Mouse (Mus musculus): ENCODE results near the gene Srcap. TPM values are rescaled to one million over a fixed set of nuclear protein-coding genes. Genes with fewer than 3 reads are reported as not detected.

The Srcap gene
- total RNA-seq (2014; fragmentation: Nextera tagmentation) (126 and 170 TPM in 2 replicates), total RNA-seq (2017) (21.9 and 22.7 TPM in 2 replicates)

DNA sequence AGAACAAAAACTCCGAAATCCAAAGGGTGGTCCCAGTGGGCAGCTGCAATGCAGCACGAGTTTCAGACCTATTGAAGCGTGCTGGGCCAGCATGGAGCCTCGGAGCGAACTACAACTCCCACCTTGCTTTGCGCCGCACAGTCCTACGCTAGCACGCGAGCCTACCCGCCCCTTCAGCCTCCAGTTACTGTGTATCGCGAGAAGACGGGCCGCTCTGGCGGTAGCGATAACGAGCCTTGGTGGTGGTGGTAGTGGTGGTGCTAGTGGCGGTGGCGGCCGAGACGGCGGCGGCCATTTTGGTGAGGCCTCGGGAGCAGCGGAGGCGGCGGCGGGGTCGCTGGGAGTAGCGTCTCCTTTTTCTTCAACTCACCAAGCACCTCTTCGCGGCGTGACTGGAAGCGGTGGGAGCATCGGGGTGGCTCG, at the start of gene Srcap:
Gene Srcap (plus strand): TSS at position 176 of the 423 bp plus-strand sequence.
- peak; percentile 97 for ATAC-seq (replicated peaks; ENCODE audit: low FRiP score, low TSS enrichment, poor library complexity, severe bottlenecking)

DNA sequence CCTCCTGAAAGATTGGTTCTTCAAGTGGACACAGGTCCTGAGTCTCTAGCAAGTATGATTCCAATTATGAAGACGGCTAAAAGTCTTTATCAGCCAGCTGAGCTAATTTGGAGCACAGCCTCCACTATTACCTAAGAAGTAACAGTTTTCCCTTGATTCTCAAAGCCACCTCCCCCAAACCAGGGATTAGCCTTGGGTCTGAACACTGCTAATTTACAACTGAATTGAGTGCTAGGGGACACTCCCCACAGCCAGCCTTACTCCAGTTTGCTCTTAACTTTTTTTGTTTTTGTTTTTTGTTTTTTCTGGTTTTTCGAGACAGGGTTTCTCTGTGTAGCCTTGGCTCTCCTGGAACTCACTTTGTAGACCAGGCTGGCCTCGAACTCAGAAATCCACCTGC, 46.6 kb upstream of the Srcap start:
- no peak for ATAC-seq (replicated peaks; ENCODE audit: low FRiP score, low TSS enrichment, poor library complexity, severe bottlenecking)

- peak; percentile 71 for ATAC-seq (replicated peaks; ENCODE audit: low FRiP score, low TSS enrichment, poor library complexity, severe bottlenecking)
Observed at GRCm38 (mm10) chr7:127465670-127466069, 46.1 kb upstream of the Srcap start.

DNA sequence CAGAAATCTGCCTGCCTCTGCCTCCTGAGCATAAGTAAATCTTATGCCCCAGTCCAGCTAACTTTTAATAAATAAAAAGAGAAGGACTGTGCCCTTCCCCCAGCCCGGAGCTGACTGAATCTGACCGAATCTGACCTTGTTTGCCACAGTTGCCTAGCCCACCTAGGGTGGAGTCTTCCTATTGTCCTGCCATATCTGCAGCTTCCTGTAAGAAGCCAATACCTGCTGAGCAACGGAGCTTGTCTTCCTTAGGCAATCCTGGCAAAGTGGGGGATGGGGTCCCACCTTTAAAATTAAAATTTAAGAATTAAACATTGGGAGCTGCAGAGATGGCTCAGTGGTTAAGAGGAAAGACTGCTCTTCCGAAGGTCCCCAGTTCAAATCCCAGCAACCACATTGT, 45.2 kb upstream of the Srcap start:
- no peak for ATAC-seq (replicated peaks; ENCODE audit: low FRiP score, low TSS enrichment, poor library complexity, severe bottlenecking)

DNA sequence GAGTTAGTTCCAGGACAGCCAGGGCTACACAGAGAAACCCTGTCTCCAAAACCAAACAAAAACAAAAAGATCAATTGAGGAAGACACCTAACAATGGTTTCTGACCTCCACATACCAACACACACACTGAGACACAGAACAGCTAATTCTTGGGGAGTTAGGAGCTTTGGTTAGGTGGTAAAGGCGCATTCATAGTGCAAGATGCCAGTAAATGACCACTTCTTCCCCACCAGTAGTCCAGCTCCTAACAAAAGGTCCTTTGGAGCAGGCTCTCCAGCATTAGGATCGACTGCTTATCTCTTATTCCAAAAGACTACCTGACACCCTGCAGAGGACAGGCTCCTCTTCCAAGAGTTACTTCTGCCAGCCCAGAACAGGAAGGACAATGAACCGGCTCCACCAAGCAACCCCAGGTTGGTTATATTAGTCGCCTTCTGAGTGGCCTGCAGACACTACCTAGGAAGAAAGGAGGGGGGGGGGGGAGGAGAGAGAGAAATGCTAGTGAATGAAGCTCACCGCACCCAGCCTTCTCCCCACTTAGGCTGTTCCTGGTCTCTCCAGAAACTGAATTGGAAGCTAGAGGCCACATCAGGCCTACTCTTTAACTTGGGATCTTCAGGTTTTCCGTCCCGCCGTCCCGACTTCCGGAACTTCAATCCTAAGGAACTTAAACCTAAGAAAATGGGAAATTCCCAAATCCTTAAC, 41.6 kb upstream of the Srcap start:
- 0 out of 2 replicates have a peak, but pooled peaks have one; percentile 27 for ATAC-seq (replicated peaks; ENCODE audit: low FRiP score, low TSS enrichment, poor library complexity, severe bottlenecking)

- peak; percentile 85 for ATAC-seq (replicated peaks; ENCODE audit: low FRiP score, low TSS enrichment, poor library complexity, severe bottlenecking)
Observed at GRCm38 (mm10) chr7:127470743-127471645, 40.8 kb upstream of the Srcap start.

- peak; percentile 18; the same call in 1 of the 2 replicates for ATAC-seq (replicated peaks; ENCODE audit: low FRiP score, low TSS enrichment, poor library complexity, severe bottlenecking)
Observed at GRCm38 (mm10) chr7:127471646-127472010, 40.2 kb upstream of the Srcap start.

DNA sequence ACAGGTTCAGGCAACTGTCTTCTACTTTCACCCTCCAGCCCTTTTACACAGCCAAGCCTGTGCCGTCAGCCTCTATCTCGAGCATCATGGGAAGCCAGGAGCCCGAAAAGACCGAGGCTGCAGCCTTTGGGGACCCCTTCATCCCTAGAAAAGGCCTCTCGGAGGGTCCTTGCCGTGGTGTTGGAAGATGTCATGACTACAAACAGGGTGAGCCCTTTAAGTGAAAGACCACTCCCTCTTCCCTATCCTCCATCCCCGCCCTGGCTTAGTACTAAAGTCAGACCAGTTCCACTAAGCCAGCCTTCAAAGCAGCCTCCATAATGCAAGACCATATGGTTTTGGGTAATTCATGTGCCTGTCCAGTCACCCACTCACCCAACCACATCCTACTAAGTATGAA, 39.7 kb upstream of the Srcap start:
- ATAC-seq (replicated peaks; ENCODE audit: low FRiP score, low TSS enrichment, poor library complexity, severe bottlenecking) = no peak

DNA sequence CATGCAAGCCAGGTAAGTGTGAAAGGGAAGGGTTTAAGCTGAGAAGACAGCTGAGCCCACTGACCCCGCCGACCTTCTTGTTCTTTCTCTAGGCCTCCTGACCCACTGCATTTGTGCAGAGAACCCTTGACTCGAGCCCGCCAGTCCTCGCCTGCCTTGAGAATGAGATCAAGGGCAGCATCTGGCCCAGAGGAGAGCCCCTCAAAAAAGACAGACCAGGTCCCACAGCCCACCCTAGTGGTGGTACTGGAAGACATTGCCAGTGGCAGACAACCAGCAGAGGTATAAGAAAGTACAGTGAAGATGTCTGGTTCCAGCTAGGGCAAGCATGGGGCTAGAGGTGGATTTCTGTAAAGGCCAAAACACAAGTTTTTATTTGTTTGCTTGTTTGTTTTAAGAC, 38.1 kb upstream of the Srcap start:
- no peak for ATAC-seq (replicated peaks; ENCODE audit: low FRiP score, low TSS enrichment, poor library complexity, severe bottlenecking)

DNA sequence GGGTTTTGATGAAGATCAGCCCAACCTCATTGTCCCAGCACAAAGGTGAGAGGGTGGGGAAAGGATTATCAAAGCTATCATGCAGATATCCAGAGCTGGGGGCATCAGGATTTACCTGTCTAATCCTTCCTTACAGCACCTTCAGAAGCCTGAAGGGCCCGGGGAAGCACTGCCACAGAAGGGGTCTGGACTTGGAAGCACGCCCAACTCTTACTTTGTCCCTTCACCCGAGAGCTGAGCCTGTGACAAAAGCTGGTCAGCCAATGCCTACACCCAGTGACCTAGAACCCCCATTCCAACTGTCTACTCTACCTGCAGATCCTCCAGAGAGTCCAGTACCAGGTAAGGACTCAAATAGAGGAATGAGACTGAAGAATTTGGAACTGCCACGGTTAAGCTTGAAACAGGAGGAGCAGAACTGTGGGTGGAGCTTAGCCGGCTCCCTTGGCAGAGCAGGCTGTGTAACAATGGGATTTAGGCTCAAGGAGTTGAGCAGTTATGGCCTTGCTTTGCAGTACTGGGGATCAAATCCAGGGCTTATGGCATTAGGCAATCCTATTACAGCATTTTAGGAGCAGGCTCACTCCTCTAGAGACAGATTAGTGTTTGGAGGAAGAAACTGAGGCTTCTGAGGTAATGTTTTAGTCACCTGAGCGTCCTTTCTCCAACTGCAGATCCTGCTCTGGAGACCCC, 37.3 kb upstream of the Srcap start:
- no peak for ATAC-seq (replicated peaks; ENCODE audit: low FRiP score, low TSS enrichment, poor library complexity, severe bottlenecking)

GRCm38 (mm10) chr7:127475186-127475740, 36.5 kb upstream of the Srcap start:
- ATAC-seq (replicated peaks; ENCODE audit: low FRiP score, low TSS enrichment, poor library complexity, severe bottlenecking) = no peak

- no peak for ATAC-seq (replicated peaks; ENCODE audit: low FRiP score, low TSS enrichment, poor library complexity, severe bottlenecking)
Observed at GRCm38 (mm10) chr7:127476336-127476735, 35.4 kb upstream of the Srcap start.

DNA sequence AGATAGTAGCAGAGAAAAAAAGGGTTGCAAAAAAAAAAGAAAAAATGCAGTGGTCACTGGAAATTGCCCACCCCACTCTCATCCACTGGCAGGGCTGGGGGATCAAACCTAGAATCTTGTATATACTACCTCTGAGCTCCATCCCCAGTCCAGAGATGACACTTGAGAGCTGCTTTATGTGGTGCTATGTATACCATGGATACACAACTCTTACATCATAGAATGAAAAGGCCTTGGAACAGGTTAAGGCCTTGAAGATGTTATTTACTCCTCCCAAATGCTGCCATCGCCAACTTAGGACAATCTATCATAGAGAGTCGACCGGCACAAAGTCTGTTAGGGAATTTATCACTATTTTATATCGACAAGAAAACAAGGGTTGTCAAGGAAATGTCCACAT, 34.9 kb upstream of the Srcap start:
- ATAC-seq (replicated peaks; ENCODE audit: low FRiP score, low TSS enrichment, poor library complexity, severe bottlenecking) = no peak

DNA sequence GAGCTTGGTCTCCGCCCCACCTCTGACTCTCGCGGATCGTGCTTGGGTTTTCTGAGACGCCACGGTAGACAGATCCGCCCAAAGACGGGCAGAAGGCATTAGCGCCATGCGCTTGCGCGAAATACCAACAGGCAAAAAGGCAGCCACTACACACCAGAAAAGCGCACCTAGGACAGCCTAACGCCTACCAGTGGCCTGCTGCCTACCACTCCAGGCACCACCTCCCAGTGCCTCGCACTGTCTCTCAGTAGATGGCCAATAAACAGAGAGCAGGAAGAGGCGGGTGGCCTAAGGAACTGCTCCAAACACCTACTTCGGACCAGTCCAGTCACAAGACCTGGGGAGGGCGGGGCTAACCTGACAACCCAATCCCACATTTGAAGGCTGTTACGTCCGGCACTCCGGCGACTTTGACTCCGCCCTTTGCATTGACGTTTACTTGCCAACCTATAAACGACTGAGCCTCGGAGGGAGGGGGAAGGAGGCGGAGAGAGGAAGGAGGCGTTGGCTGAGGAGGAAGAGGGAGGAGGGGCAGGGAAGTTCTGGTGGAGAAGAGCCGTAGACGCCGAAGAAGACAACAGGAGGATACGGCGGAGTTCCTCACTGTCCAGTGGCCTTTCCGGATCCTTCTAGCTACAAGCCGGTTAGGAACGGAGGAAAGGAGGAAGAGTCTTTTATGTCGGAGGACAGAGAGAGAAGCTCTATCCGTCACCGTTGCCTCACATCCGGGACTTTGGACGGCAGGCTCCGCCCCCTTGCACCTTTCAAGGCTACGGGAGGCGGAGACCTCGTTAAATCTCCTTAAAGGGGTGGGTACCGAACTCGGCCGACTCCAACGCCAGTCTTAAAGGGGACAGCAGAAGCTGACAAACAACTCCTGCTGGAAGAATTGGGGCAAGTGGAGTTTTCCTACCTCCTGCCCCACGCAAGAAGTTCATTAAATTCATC, 33.8 kb upstream of the Srcap start:
- ATAC-seq (replicated peaks; ENCODE audit: low FRiP score, low TSS enrichment, poor library complexity, severe bottlenecking) = peak; percentile 88

GRCm38 (mm10) chr7:127478635-127479317, 33.0 kb upstream of the Srcap start, which contains the start of gene Fbrs:
Gene Fbrs (plus strand): TSS chr7:127479199.
- peak; percentile 41 for ATAC-seq (replicated peaks; ENCODE audit: low FRiP score, low TSS enrichment, poor library complexity, severe bottlenecking)

DNA sequence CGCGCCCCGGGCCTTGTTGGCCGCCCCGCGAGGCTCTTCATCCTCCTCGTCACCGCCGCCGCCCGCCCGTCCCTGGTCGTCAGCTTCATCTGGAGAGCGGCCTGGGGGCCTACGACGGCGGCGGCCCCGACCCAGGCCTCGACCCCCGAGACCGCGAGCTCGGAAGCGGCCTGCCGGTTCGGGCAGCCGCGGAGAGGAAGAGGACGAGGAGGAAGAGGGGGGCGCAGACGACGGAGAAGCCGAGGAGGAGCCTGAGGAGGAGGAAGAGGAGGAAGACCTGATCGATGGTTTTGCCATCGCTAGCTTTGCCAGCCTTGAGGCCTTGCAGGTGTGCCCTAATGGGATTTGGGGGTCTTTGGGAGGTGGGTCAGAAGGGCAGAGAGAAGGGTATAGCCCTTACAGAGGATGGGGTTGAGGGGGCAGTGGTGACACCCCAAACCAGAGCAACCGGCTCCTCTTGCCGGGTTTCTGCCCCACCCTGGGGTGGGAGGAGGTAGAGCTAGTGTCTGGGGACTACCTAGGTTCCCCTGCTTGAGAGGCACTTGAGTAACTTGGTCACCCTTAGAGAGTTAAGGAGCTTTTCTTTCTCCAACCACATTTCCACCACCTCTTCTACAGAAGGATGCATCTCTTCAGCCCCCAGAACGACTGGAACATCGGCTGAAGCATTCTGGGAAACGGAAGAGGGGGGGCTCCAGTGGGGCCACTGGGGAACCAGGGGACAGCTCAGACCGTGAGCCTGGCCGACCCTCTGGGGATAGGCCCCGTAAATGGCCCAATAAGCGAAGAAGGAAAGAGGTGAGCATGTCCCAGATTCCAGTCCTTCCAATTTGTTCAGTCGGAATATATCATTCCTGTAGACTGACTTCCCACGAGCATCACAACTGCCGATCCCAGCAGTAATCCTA, 32.2 kb upstream of the Srcap start:
- no peak for ATAC-seq (replicated peaks; ENCODE audit: low FRiP score, low TSS enrichment, poor library complexity, severe bottlenecking)

DNA sequence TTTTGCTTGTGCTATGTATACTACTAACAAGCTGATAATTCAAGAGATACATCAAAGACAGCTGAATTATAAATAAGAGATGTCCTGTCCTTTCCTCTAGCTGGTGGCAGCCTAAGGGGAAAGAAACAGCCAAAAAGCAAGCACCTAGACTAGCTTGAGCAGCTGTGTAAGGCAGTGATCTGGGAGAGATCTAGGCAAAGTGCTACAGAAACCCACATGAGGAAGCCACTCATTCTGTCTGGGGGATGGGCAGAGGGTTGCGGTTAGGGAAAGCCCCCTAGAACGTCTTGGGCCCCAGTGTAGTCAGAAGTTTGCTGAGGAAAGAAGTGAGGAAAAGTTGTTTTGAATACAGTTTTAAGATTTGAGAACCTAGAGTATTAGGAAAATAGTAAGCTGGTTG, 31.5 kb upstream of the Srcap start:
- no peak for ATAC-seq (replicated peaks; ENCODE audit: low FRiP score, low TSS enrichment, poor library complexity, severe bottlenecking)

Measured in megakaryocyte-erythroid progenitor cell, adult 5-6 weeks (primary cell).